Mouse (Mus musculus) erythroblast, embryonic 14.5 days (primary cell): ENCODE data around the gene Cib4. TPM values are rescaled to one million over a fixed set of nuclear protein-coding genes. Genes with fewer than 3 reads are reported as not detected.

ENCODE experiments used
- H3K27me3 ChIP-seq: 2 replicates; pipeline ENCODE4 v1.6.1; 2012; ENCODE audit warnings: inconsistent platforms; ENCODE audit not compliant: control insufficient read depth
- H3K36me3 ChIP-seq: 2 replicates; pipeline ENCODE4 v1.6.1; 2012; ENCODE audit warnings: mild to moderate bottlenecking, inconsistent platforms; ENCODE audit not compliant: control insufficient read depth
- H3K4me1 ChIP-seq: 2 replicates; pipeline ENCODE4 v1.6.1; 2012; ENCODE audit warnings: inconsistent platforms; ENCODE audit not compliant: control insufficient read depth
- H3K4me3 ChIP-seq: replicated peaks from 2 replicates; pipeline ENCODE3; 2012; ENCODE audit warnings: moderate library complexity, mild to moderate bottlenecking, inconsistent platforms
- H3K9me3 ChIP-seq: 2 replicates; pipeline ENCODE4 v1.6.1; 2012; ENCODE audit warnings: low read length, inconsistent platforms, mixed read lengths; ENCODE audit not compliant: control insufficient read depth
- GATA1 ChIP-seq: IDR thresholded peaks from 2 replicates; pipeline ENCODE4 v1.6.1; 2012; ENCODE audit warnings: low read length, inconsistent platforms, mixed read lengths
- TAL1 ChIP-seq: IDR thresholded peaks from 3 replicates; pipeline ENCODE4 v1.6.1; 2012; ENCODE audit warnings: low read length, inconsistent platforms, mixed read lengths
- polyA plus RNA-seq: library from polyadenylated mRNA; stranded (reverse); fragments of >175 nt; gene quantifications from 2 replicates; pipeline ENCODE4 v1.2.3, GENCODE M21; 2012

The Cib4 gene
- polyA plus RNA-seq, 1 experiment: not detected

- Histone ChIP-seq H3K4me1 (no peaks in the 10 kb centered on the region), H3K9me3 (no peaks in the 10 kb centered on the region), H3K4me3 (no peak overlapping the region), H3K36me3 (no peaks in the 10 kb centered on the region), H3K27me3 (no peaks in the 10 kb centered on the region)
- no peak for TF ChIP-seq TAL1
- TF ChIP-seq GATA1: no peak
Observed at GRCm38 (mm10) chr5:30440308-30440906, 105.2 kb downstream of the Cib4 start.

GRCm38 (mm10) chr5:30438931-30439330 is 106.7 kb downstream of the Cib4 start:
- H3K27me3 ChIP-seq: no peaks in the 10 kb centered on the region
- no peak overlapping the region for H3K4me3 ChIP-seq
- no peaks in the 10 kb centered on the region for H3K36me3 ChIP-seq
- no peaks in the 10 kb centered on the region for H3K9me3 ChIP-seq
- TF ChIP-seq TAL1: no peak
- TF ChIP-seq GATA1: no peak
- no peaks in the 10 kb centered on the region for H3K4me1 ChIP-seq

Other genes starting within 250 kb of the Cib4 start
- not detected in 2 replicates for gene Otof, start 83.9 kb downstream of the Cib4 start, polyA plus RNA-seq
- gene 1700001C02Rik, start 79.8 kb downstream of the Cib4 start, polyA plus RNA-seq: not detected in 2 replicates
- 0.03 TPM in 1 of 2 replicates, not detected in the other for gene Kcnk3, start 42.3 kb upstream of the Cib4 start, polyA plus RNA-seq
- 0.45 and 0.55 TPM in 2 replicates for gene Slc35f6, start 102.1 kb upstream of the Cib4 start, polyA plus RNA-seq
- gene Cenpa, start 120.9 kb upstream of the Cib4 start, polyA plus RNA-seq: 68.1 and 83.8 TPM in 2 replicates
- 0.01 TPM in 1 of 2 replicates, not detected in the other for gene Dpysl5, start 165.7 kb upstream of the Cib4 start, polyA plus RNA-seq